Mouse (Mus musculus) right cerebral cortex, adult 2 months (tissue): ENCODE measurements at regions not wholly inside any gene's neighbourhood (a gene's known extent, or its start where the extent isn't known, plus 50 kb on each side); places are given as distances from the start of the nearest gene placed in this dataset.

Experiments used
- DNase-seq, 2 experiments: peaks; one replicate each; pipeline ENCODE4 v3.0.0; 2021 to 2022; ENCODE audit warnings: low spot score in 2 of 2

GRCm38 (mm10) chr1:23207843-23208242 lies 105.8 kb upstream of the 4933415F23Rik start:
- no peak for DNase-seq

GRCm38 (mm10) chr1:23207024-23207423 lies 105.0 kb upstream of the 4933415F23Rik start:
- DNase-seq, result no peak

GRCm38 (mm10) chr1:23202511-23203435 lies 100.7 kb upstream of the 4933415F23Rik start:
- peak in 1 of 2 experiments; percentile 7 for DNase-seq

GRCm38 (mm10) chr1:23200460-23200859 lies 98.4 kb upstream of the 4933415F23Rik start:
- DNase-seq, result no peak

GRCm38 (mm10) chr1:23190316-23191005 lies 88.4 kb upstream of the 4933415F23Rik start:
- DNase-seq, result no peak

- no peak for DNase-seq
Observed at GRCm38 (mm10) chr1:23189790-23190189, 87.7 kb upstream of the 4933415F23Rik start.

GRCm38 (mm10) chr1:23188216-23188615 lies 86.2 kb upstream of the 4933415F23Rik start:
- no peak for DNase-seq

- no peak for DNase-seq
Observed at GRCm38 (mm10) chr1:23187446-23188206, 85.6 kb upstream of the 4933415F23Rik start.

- DNase-seq, result no peak
Observed at GRCm38 (mm10) chr1:23184728-23185127, 82.7 kb upstream of the 4933415F23Rik start.

- DNase-seq, result no peak
Observed at GRCm38 (mm10) chr1:23182541-23182940, 80.5 kb upstream of the 4933415F23Rik start.

- DNase-seq, result no peak
Observed at GRCm38 (mm10) chr1:23178335-23178974, 76.4 kb upstream of the 4933415F23Rik start.

GRCm38 (mm10) chr1:23174022-23174421 lies 72.0 kb upstream of the 4933415F23Rik start:
- no peak for DNase-seq

- no peak for DNase-seq
Observed at GRCm38 (mm10) chr1:23173054-23173802, 71.2 kb upstream of the 4933415F23Rik start.

- DNase-seq, result no peak
Observed at GRCm38 (mm10) chr1:23171336-23171735, 69.3 kb upstream of the 4933415F23Rik start.

GRCm38 (mm10) chr1:23170711-23171110 lies 68.7 kb upstream of the 4933415F23Rik start:
- DNase-seq, result no peak

- DNase-seq, result no peak
Observed at GRCm38 (mm10) chr1:23168504-23168903, 66.5 kb upstream of the 4933415F23Rik start.

GRCm38 (mm10) chr1:23163371-23163935 lies 61.4 kb upstream of the 4933415F23Rik start:
- DNase-seq, result no peak

- DNase-seq, result no peak
Observed at GRCm38 (mm10) chr1:23162766-23163165, 60.7 kb upstream of the 4933415F23Rik start.
